Mouse (Mus musculus) stomach, postnatal 0 days (tissue): Measurements from ENCODE around the gene Tspoap1. TPM values are rescaled to one million over a fixed set of nuclear protein-coding genes. Genes with fewer than 3 reads are reported as not detected.

Source experiments
- ATAC-seq: fragments of 200-750 bp; cut with Nextera tagmentation; 2 replicates; pipeline ENCODE4 v1.8.0; 2017; ENCODE audit not compliant: low FRiP score, low TSS enrichment
- DNase-seq: peaks from one replicate; pipeline ENCODE4 v3.0.0-alpha.2; 2016; ENCODE audit warnings: low spot score
- H3K27ac ChIP-seq: fragments of 300-500 bp; sonication (generic); replicated peaks from 2 replicates; pipeline ENCODE4 v1.5.1; 2014; ENCODE audit warnings: mild to moderate bottlenecking, control low read depth
- H3K27me3 ChIP-seq: fragments of 300-500 bp; sonication (generic); 2 replicates; pipeline ENCODE4 v1.6.1; 2014; ENCODE audit warnings: low read length; ENCODE audit not compliant: control insufficient read depth, insufficient read depth
- H3K36me3 ChIP-seq: fragments of 300-500 bp; sonication (generic); 2 replicates; pipeline ENCODE4 v1.6.1; 2014; ENCODE audit warnings: low read length, mixed read lengths; ENCODE audit not compliant: control insufficient read depth, insufficient read depth
- H3K4me1 ChIP-seq: fragments of 300-500 bp; sonication (generic); replicated peaks from 2 replicates; pipeline ENCODE4 v1.6.1; 2014; ENCODE audit warnings: antibody characterized with exemption; ENCODE audit not compliant: control insufficient read depth, insufficient read depth
- H3K4me2 ChIP-seq: fragments of 300-500 bp; sonication (generic); replicated peaks from 2 replicates; pipeline ENCODE4 v1.6.1; 2014; ENCODE audit warnings: low read depth, mild to moderate bottlenecking, control low read depth, moderate library complexity
- H3K4me3 ChIP-seq: fragments of 300-500 bp; sonication (generic); 2 replicates; pipeline ENCODE4 v1.5.1; 2014; ENCODE audit warnings: low read depth, low read length, control low read depth
- H3K9ac ChIP-seq: fragments of 300-500 bp; sonication (generic); 2 replicates; pipeline ENCODE4 v1.6.1; 2014; ENCODE audit warnings: mild to moderate bottlenecking, low read length, control low read depth, mixed read lengths
- H3K9me3 ChIP-seq: fragments of 300-500 bp; sonication (generic); 2 replicates; pipeline ENCODE4 v1.6.1; 2016; ENCODE audit warnings: low read length; ENCODE audit not compliant: control insufficient read depth
- CTCF ChIP-seq: IDR thresholded peaks from 2 replicates; pipeline ENCODE4 v1.5.1; 2016; ENCODE audit warnings: antibody characterized with exemption, low read depth, mild to moderate bottlenecking, moderate library complexity
- EP300 ChIP-seq: optimal IDR thresholded peaks from 2 replicates; pipeline ENCODE3; 2016; ENCODE audit warnings: antibody characterized with exemption
- WGBS: fragments of 180-500 bp; shearing (Covaris S2); extraction: QIAGEN DNeasy Blood & Tissue Kit; methylation state at CpG from one replicate; pipeline ENCODE4 v1.1.7; 2014; 5-methylcytosine and 5-hydroxymethylcytosine counted together
- polyA plus RNA-seq: library from polyadenylated mRNA; unstranded; fragments of >200 nt; fragmentation: Nextera tagmentation; extraction: Ambion mirVana; gene quantifications from 2 replicates; pipeline ENCODE4 v1.2.1, GENCODE M21; 2015

Gene Tspoap1
- polyA plus RNA-seq: 0.56 and 0.70 TPM in 2 replicates

DNA sequence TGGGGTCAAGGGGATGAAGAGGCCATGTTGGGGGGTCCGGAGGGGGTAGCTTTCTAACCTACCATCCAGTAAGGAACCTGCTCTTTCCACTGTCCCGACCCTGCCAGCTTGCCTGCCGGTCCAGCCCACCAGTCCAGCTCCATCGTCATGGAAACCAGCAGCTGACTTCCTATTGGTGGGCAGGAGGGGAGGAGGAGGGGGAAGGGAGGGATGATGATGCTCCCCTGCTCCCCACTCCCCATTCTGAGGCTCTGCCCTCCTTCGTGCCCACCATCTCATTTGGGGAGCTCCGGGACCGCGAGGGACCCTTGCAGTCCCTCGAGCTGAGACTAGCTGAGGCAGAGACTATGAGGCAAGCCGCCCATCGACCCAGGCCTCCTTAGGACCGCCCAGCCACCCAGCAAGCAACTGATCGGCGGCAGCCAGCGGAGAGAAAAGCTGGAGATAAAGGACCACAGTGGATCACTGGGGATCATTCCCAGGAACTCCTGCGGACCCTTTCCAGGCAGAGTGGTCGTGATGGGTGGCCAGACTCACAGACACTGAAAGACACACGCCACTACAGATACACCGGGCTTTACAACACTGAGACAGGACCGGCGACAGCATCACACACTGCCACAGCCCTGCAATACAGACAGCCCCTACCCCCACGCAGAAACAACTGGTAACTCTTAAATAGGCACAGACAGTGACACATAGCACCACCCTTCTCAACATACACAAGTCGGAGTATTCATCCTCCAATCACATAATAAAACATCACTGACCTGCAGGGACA lies at the start of gene Tspoap1:
Gene Tspoap1, plus strand, starts transcription at position 241 of the 781 bp plus-strand sequence.
- Histone ChIP-seq H3K4me1 (peaks cover 2% of the 10 kb centered on the region; the same call in 1 of the 2 replicates), H3K9ac (no peak within 1 kb of the TSS), H3K9me3 (no peaks in the 10 kb centered on the region), H3K27ac (no peak within 1 kb of the TSS), H3K4me2 (no peak within 1 kb of the TSS), H3K4me3 (no peak within 1 kb of the TSS), H3K36me3 (no peaks in the 10 kb centered on the region), H3K27me3 (peaks cover 11% of the 10 kb centered on the region; the same call in 1 of the 2 replicates)
- WGBS: 9% methylated on average over 23 of the region's 23 CpGs
- no peak for TF ChIP-seq CTCF
- no peak for TF ChIP-seq EP300
- no peak for ATAC-seq
- DNase-seq: no peak

DNA sequence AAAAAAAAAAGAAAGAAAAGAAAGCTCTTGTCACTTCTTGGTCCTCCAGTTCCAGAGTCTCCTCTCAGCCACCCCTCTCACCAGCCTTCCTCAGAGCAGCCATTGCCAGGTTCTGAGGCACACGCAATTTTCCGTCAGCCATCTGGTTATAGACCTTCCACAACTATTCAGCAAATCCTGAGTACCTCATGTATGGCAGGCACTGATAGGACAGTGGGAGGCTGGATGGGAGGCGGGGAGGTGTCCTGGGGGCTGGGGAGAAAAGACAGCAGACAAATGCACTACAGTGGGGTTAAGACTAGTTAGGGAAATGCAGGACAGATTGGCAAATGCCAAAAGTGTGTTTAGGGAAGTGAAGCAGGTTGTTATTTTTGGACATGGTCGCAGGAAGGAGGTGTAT lies 48.2 kb upstream of the Tspoap1 start:
- Histone ChIP-seq H3K4me3 (no peak overlapping the region), H3K27ac (no peak overlapping the region), H3K27me3 (no peaks in the 10 kb centered on the region), H3K9ac (no peak overlapping the region), H3K4me2 (no peak overlapping the region), H3K9me3 (no peaks in the 10 kb centered on the region), H3K4me1 (0 out of 2 replicates have a peak, but pooled peaks cover 2% of the 10 kb centered on the region), H3K36me3 (no peaks in the 10 kb centered on the region)
- no peak for ATAC-seq
- WGBS: 79% methylated on average over 4 of the region's 4 CpGs
- no peak for TF ChIP-seq CTCF
- no peak for TF ChIP-seq EP300
- no peak for DNase-seq

DNA sequence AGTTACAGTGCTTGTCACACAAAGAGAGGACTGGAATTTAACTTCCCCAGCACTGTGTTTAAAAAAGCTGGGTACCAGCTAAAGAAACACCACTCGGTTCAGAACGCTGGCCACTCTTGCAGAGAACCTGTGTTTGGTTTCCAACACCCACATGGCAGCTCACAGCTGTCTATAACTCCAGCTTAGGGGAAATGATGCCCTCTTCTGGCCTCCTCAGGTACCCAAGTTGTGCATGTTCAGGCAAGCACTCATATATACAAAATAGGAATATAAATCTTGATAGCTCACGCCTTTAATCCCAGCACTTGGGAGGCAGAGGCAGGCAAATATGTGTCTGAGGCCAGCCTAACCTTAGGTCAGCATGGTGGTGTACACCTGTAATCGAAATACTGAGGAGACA lies 44.3 kb upstream of the Tspoap1 start:
- TF ChIP-seq EP300 (no peak), CTCF (peak; percentile 26; the same call in 1 of the 2 replicates)
- WGBS: 73% methylated on average over 4 of the region's 4 CpGs
- no peaks in the 10 kb centered on the region for H3K9me3 ChIP-seq
- no peak overlapping the region for H3K4me2 ChIP-seq
- no peak for DNase-seq
- no peak for ATAC-seq
- H3K27me3 ChIP-seq: no peaks in the 10 kb centered on the region
- no peak overlapping the region for H3K4me3 ChIP-seq
- H3K27ac ChIP-seq: no peak overlapping the region
- no peak overlapping the region for H3K9ac ChIP-seq
- no peaks in the 10 kb centered on the region for H3K4me1 ChIP-seq
- no peaks in the 10 kb centered on the region for H3K36me3 ChIP-seq

DNA sequence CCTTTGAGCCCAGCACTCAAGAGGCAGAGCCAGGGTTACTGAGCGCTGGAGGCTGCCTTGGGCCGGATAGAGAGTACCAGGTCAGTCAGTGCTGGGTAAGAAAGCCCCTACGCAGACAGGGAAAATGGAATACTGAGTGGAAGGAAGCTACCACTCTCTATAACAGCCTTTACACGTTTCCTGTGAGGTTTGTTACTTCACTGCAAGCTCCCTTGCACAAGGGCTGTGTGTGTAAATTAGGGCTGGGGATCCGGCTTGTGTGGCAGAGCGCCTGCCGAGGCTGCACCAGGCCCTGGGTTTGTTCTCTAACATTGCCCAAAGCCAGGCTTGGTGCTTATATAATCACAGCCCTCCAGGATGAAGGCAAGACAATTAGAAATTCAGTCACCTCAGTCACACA lies 40.8 kb upstream of the Tspoap1 start:
- 76% methylated on average over 7 of the region's 7 CpGs for WGBS
- Histone ChIP-seq H3K27ac (no peak overlapping the region), H3K4me3 (no peak overlapping the region), H3K36me3 (no peaks in the 10 kb centered on the region), H3K27me3 (no peaks in the 10 kb centered on the region), H3K4me2 (no peak overlapping the region), H3K4me1 (no peaks in the 10 kb centered on the region), H3K9ac (no peak overlapping the region), H3K9me3 (no peaks in the 10 kb centered on the region)
- TF ChIP-seq CTCF (no peak), EP300 (no peak)
- ATAC-seq: no peak
- DNase-seq: no peak

DNA sequence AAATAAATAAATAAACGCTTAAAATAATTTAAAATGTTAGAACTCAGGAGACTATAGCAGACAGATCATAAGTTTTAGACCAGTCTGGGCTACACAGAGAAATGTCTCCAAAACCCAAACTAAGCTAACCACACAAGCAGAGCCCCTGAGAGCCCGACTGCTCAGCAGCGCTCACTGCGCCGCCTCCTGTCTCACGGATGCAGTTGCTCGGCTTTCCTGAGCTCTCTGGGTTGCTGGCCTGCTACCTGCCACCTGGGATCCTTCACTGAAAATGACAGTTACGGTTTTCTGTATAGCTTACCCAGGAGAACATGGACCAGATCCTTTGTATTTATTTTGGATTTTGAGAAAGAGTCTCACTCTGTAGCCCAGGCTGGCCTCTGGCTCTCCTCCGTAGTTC lies 40.0 kb upstream of the Tspoap1 start:
- Histone ChIP-seq H3K9ac (no peak overlapping the region), H3K9me3 (no peaks in the 10 kb centered on the region), H3K4me1 (no peaks in the 10 kb centered on the region), H3K36me3 (no peaks in the 10 kb centered on the region), H3K27me3 (no peaks in the 10 kb centered on the region), H3K4me3 (no peak overlapping the region), H3K4me2 (no peak overlapping the region), H3K27ac (peak overlapping the region; percentile 56; the same call in 1 of the 2 replicates)
- DNase-seq (no peak), ATAC-seq (no peak)
- WGBS: 41% methylated on average over 9 of the region's 9 CpGs
- TF ChIP-seq EP300: no peak
- peak; percentile 59 for TF ChIP-seq CTCF

DNA sequence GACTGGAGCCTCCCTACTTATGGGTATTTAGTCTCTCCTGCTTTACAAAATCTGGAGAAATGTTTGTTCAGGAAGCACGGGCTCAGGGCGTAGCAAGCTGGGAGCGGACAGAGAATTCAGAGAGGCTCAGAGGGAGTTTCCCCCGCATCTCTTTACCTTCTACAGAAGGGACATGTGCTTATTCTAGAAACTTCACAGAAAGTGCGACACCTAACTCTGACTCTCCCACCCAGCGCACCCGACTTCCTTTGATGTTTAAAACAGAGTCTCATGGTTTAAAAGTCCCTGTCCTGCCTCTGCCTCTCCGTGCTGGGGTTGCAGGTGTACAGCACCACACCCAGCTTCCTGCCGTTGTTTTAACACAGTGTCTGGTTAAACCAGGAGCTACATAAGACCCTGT lies 39.5 kb upstream of the Tspoap1 start:
- no peaks in the 10 kb centered on the region for H3K4me1 ChIP-seq
- H3K9me3 ChIP-seq: no peaks in the 10 kb centered on the region
- TF ChIP-seq CTCF (no peak), EP300 (no peak)
- WGBS: 40% methylated on average over 9 of the region's 9 CpGs
- DNase-seq (no peak), ATAC-seq (no peak)
- no peaks in the 10 kb centered on the region for H3K36me3 ChIP-seq
- H3K4me3 ChIP-seq: no peak overlapping the region
- H3K9ac ChIP-seq: no peak overlapping the region
- no peaks in the 10 kb centered on the region for H3K27me3 ChIP-seq
- no peak overlapping the region for H3K4me2 ChIP-seq
- H3K27ac ChIP-seq: peak overlapping the region; percentile 56; the same call in 1 of the 2 replicates
